Mouse (Mus musculus) bone marrow macrophage, adult 2 months (primary cell): ENCODE measurements at regions not wholly inside any gene's neighbourhood (a gene's known extent, or its start where the extent isn't known, plus 50 kb on each side); places are given as distances from the start of the nearest gene placed in this dataset.

ENCODE experiments used
- CTCF ChIP-seq: IDR thresholded peaks from 2 replicates; pipeline ENCODE4 v1.5.1; 2012; ENCODE audit warnings: low read depth, mild to moderate bottlenecking, low read length, moderate library complexity
- POLR2A ChIP-seq: IDR thresholded peaks from 2 replicates; pipeline ENCODE4 v1.6.1; 2012; ENCODE audit warnings: mild to moderate bottlenecking, low read depth, low read length, borderline replicate concordance

DNA sequence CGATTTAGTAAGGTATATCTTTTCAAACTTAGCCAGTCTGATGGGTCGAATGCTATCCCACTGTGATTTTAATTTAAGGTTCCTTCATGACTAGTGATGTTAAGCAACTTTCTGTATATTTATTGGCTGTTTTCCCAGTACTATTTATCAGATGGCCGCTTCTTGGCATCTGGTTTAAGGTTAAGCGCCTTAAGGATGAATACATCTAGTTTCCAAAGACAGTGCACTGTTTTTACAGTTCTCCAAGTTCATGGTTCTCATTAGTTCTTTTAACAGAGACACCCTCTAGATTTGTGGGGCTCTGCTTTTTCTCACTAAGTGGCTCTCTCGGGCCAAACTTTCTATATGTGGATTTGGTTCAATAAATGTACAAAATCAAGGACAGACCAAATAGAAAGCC is 159.9 kb upstream of the Pdzrn3 start:
- TF ChIP-seq CTCF (no peak), POLR2A (no peak)
